Mouse (Mus musculus): ENCODE results near the gene Pex10. TPM values are rescaled to one million over a fixed set of nuclear protein-coding genes. Genes with fewer than 3 reads are reported as not detected.

Gene Pex10
- total and polyA plus RNA-seq, 3 experiments: 9.2 to 21.9 (median 15.6) TPM

DNA sequence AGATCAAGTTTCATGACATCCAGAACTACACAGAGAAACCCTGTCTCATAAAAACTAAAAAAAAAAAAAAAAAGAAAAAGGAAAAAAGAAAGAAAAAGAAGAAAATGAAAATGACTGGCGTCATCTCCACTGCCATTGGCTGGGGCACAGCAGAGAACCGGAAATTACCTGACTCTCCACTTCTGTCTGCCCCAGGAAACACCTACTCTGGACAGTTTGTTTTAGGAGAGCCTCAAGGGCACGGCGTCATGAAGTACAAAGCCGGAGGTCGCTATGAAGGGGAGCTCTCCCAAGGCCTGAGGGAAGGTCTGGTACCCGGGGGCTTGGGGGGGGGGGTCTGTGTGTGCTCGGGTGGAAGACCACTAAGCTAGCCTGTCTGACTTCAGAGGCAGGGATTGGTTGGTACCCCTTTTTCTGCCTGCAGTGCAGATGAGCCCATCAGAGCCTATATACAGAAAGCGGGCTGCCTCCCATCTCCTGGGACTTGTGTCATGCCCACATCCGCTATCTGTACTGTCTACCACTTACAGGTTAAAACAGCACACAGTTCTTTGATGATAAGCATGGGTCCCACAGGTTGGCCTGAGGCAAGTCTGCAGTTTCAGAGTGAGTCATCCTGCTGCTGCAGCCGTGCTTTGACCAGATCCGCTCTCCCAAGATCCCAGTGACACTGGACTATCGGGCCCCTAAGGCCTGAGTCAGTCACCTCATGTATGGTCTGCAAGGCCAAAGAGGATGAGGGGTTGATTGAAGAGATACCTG lies 24.1 kb downstream of the Pex10 start (continued):
- peak; percentile 41; the same call in 1 of the 2 replicates for TF ChIP-seq MAX (IDR thresholded peaks at IDR 0.05; ENCODE audit: low read length)
- no peak for TF ChIP-seq MAFK (IDR thresholded peaks at IDR 0.05; ENCODE audit: insufficient replicate concordance, low read length)
- 0 out of 2 replicates have a peak, but pooled peaks have one; percentile 1 for TF ChIP-seq TBP (conservative IDR thresholded peaks at IDR 0.05; ENCODE audit: low read depth, low read length)
- peak; percentile 89 for TF ChIP-seq ZNF384 (IDR thresholded peaks at IDR 0.05; ENCODE audit: low read depth, low read length)
- no peak for TF ChIP-seq CHD2 (IDR thresholded peaks at IDR 0.05; ENCODE audit: low read length)
- peak; percentile 47; the same call in 1 of the 2 replicates for TF ChIP-seq ZMIZ1 (IDR thresholded peaks at IDR 0.05; ENCODE audit: low read depth, low read length)
- TF ChIP-seq USF2 (conservative IDR thresholded peaks at IDR 0.05; ENCODE audit: low read depth, low read length): no peak
- TF ChIP-seq HCFC1 (IDR thresholded peaks at IDR 0.05; ENCODE audit: low read depth, low read length): peak; percentile 31; the same call in 1 of the 2 replicates
- peak; percentile 83 for TF ChIP-seq EP300 (IDR thresholded peaks at IDR 0.05; ENCODE audit: low read length)

GRCm38 (mm10) chr4:155092718-155093430 lies 26.1 kb downstream of the Pex10 start:
- no peaks in the 10 kb centered on the region for H3K9me3 ChIP-seq (replicated peaks; ENCODE audit: low read length)
- H3K36me3 ChIP-seq (replicated peaks in 1 of 2; ENCODE audit: control insufficient read depth in 1 of 2, insufficient read depth in 1 of 2, low read length in 1 of 2): peaks cover 11 to 62% of the 10 kb centered on the region in 2 experiments
- no peak overlapping the region for H3K4me2 ChIP-seq (ENCODE audit: insufficient read depth, low read depth, poor library complexity, severe bottlenecking)
- 0 out of 2 replicates have a peak overlapping the region, but pooled peaks have one; percentile 22 for H3K27ac ChIP-seq (ENCODE audit: insufficient read depth, low read depth)
- no peak overlapping the region for H3K9ac ChIP-seq (ENCODE audit: insufficient read depth, low read depth)
- in situ Hi-C loops (cut with MboI; ENCODE audit: low pct_ligation_motif_present, low pct_unique_long_range_greater_than_20kb, low sequenced_read_pairs): no loop called here
- DNase-seq (ENCODE audit: extremely low read depth): no peak
- no peaks in the 10 kb centered on the region for H3K79me2 ChIP-seq (replicated peaks; ENCODE audit: control insufficient read depth, extremely low read depth, insufficient read depth, poor library complexity, severe bottlenecking)
- no peaks in the 10 kb centered on the region for H3K27me3 ChIP-seq (replicated peaks)
- dilution Hi-C loops (cut with MboI; ENCODE audit: extremely low pct_ligation_motif_present, extremely low pct_unique_long_range_greater_than_20kb, low sequenced_read_pairs): no loop called here
- TF ChIP-seq ZC3H11A (IDR thresholded peaks at IDR 0.05; ENCODE audit: low read depth, low read length): no peak
- TF ChIP-seq HCFC1 (IDR thresholded peaks at IDR 0.05; ENCODE audit: low read depth, low read length): no peak
- TF ChIP-seq USF1 (IDR thresholded peaks at IDR 0.05; ENCODE audit: low read depth, low read length): no peak
- TF ChIP-seq POLR2AphosphoS2 (IDR thresholded peaks at IDR 0.05; ENCODE audit: low read depth, low read length): no peak
- H3K4me1 ChIP-seq (ENCODE audit: control insufficient read depth in 1 of 2, insufficient read depth in 2 of 2): peaks cover 23 to 62% of the 10 kb centered on the region in 2 experiments
- H3K4me3 ChIP-seq (replicated peaks in 1 of 3; ENCODE audit: low read depth in 2 of 3, low read length in 2 of 3, poor library complexity in 1 of 3): no peak overlapping the region

- peaks cover 30 to 70% of the 10 kb centered on the region in 2 experiments for H3K4me1 ChIP-seq (ENCODE audit: control insufficient read depth in 1 of 2, insufficient read depth in 2 of 2)
- dilution Hi-C loops (cut with MboI; ENCODE audit: extremely low pct_ligation_motif_present, extremely low pct_unique_long_range_greater_than_20kb, low sequenced_read_pairs) (no loop called here), in situ Hi-C loops (cut with MboI; ENCODE audit: low pct_ligation_motif_present, low pct_unique_long_range_greater_than_20kb, low sequenced_read_pairs) (no loop called here)
- no peak overlapping the region for H3K9ac ChIP-seq (ENCODE audit: insufficient read depth, low read depth)
- peaks cover 11 to 69% of the 10 kb centered on the region in 2 experiments for H3K36me3 ChIP-seq (replicated peaks in 1 of 2; ENCODE audit: control insufficient read depth in 1 of 2, insufficient read depth in 1 of 2, low read length in 1 of 2)
- H3K79me2 ChIP-seq (replicated peaks; ENCODE audit: control insufficient read depth, extremely low read depth, insufficient read depth, poor library complexity, severe bottlenecking): no peaks in the 10 kb centered on the region
- no peak overlapping the region for H3K27ac ChIP-seq (ENCODE audit: insufficient read depth, low read depth)
- no peak overlapping the region for H3K4me3 ChIP-seq (replicated peaks in 1 of 3; ENCODE audit: low read depth in 2 of 3, low read length in 2 of 3, poor library complexity in 1 of 3)
- H3K4me2 ChIP-seq (ENCODE audit: insufficient read depth, low read depth, poor library complexity, severe bottlenecking): no peak overlapping the region
- TF ChIP-seq RAD21 (IDR thresholded peaks at IDR 0.05; ENCODE audit: low read depth, low read length) (peak; percentile 27), CTCF (conservative IDR thresholded peaks at IDR 0.05 in 1 of 2, IDR thresholded peaks at IDR 0.05 in 1 of 2; ENCODE audit: low read depth in 2 of 2, low read length in 2 of 2) (peak in 1 of 2 experiments; percentile 38; a peak in 1 of 4 replicates), ZNF384 (IDR thresholded peaks at IDR 0.05; ENCODE audit: low read depth, low read length) (no peak)
- H3K27me3 ChIP-seq (replicated peaks): no peaks in the 10 kb centered on the region
- DNase-seq (ENCODE audit: extremely low read depth): no peak
- no peaks in the 10 kb centered on the region for H3K9me3 ChIP-seq (replicated peaks; ENCODE audit: low read length)
Observed at GRCm38 (mm10) chr4:155093431-155094149, 26.8 kb downstream of the Pex10 start.
